In genomic region chr11:31822556-31822955, GRCm38 (mm10) we compare ENCODE assay signal across 11 mouse cellular contexts. TPM values are rescaled to one million over a fixed set of nuclear protein-coding genes. Genes with fewer than 3 reads are reported as not detected.
A peak's percentile ranks its signal among the peaks of the same experiment; 100 is the strongest.
DNase-seq lines count a peak whose midpoint lies in the region; ATAC-seq and TF ChIP-seq lines count a peak whose summit lies in the region.
"Had no signal": no experiment of that assay in that cellular context is flagged by ENCODE, and none has a peak within 500 bp of the region (broad histone marks: within the 10 kb centered on the region; RNA-seq: fewer than 3 reads in every experiment).

No protein-coding gene starts in this region.

- H3K4me3 ChIP-seq in gastrocnemius, adult 2 months = no peak overlapping the region
- H3K4me3 ChIP-seq in liver, embryonic 15.5 days (replicated peaks) = no peak overlapping the region
- no peak overlapping the region for H3K4me3 ChIP-seq in liver, embryonic 11.5 days (ENCODE audit: low read depth, low read length)
- no peak overlapping the region for H3K4me3 ChIP-seq in macrophage (ENCODE audit: inconsistent target)
- no peak overlapping the region for H3K4me3 ChIP-seq in forebrain, embryonic 11.5 days (ENCODE audit: low read depth, low read length)
- H3K4me3 ChIP-seq: forebrain, embryonic 13.5 days; limb, embryonic 12.5 days had no signal

- H3K27ac ChIP-seq in gastrocnemius, adult 2 months = peak overlapping the region; percentile 90
- no peak overlapping the region; the same call in 1 of the 2 replicates for H3K27ac ChIP-seq in liver, embryonic 15.5 days (replicated peaks)
- H3K27ac ChIP-seq in liver, embryonic 11.5 days (ENCODE audit: low read depth, low read length) = no peak overlapping the region
- peak overlapping the region; percentile 61 for H3K27ac ChIP-seq in macrophage
- H3K27ac ChIP-seq in forebrain, embryonic 11.5 days (ENCODE audit: low read depth, low read length) = no peak overlapping the region
- H3K27ac ChIP-seq: forebrain, embryonic 13.5 days; limb, embryonic 12.5 days had no signal

- ATAC-seq in liver, embryonic 15.5 days (ENCODE audit: insufficient read depth) = no peak
- ATAC-seq in liver, embryonic 11.5 days (replicated peaks; ENCODE audit: low FRiP score) = no peak
- ATAC-seq in forebrain, embryonic 11.5 days (replicated peaks; ENCODE audit: low FRiP score) = no peak
- ATAC-seq: CD4-positive, CD25-positive, alpha-beta regulatory T cell, adult 4 months; forebrain, embryonic 13.5 days had no signal

- DNase-seq in gastrocnemius, adult 2 months = peak; percentile 72
- no peak for DNase-seq in gastrocnemius, postnatal 4 days (ENCODE audit: low spot score in 2 of 2)
- DNase-seq in liver, embryonic 11.5 days (ENCODE audit: low spot score) = no peak
- peak; percentile 63 for DNase-seq in adrenal gland, postnatal 10 days
- DNase-seq in forebrain, embryonic 11.5 days (ENCODE audit: low spot score) = no peak
- no peak for DNase-seq in embryo, embryonic 10.5 days (ENCODE audit: low spot score)

- no peak overlapping the region for H3K4me2 ChIP-seq in liver, embryonic 15.5 days
- no peak overlapping the region for H3K4me2 ChIP-seq in liver, embryonic 11.5 days
- H3K4me2 ChIP-seq in forebrain, embryonic 11.5 days (ENCODE audit: low read depth, low read length, severe bottlenecking) = no peak overlapping the region
- H3K4me2 ChIP-seq: forebrain, embryonic 13.5 days; limb, embryonic 12.5 days had no signal

- peaks cover 73% of the 10 kb centered on the region for H3K4me1 ChIP-seq in liver, embryonic 15.5 days (replicated peaks)
- H3K4me1 ChIP-seq in liver, embryonic 11.5 days (replicated peaks; ENCODE audit: control insufficient read depth, insufficient read depth, low read length) = peaks cover 24% of the 10 kb centered on the region
- no peaks in the 10 kb centered on the region for H3K4me1 ChIP-seq in forebrain, embryonic 11.5 days (replicated peaks; ENCODE audit: control insufficient read depth, insufficient read depth, low read length)

- 0 out of 2 replicates have a peak overlapping the region, but pooled peaks have one; percentile 10 for H3K9ac ChIP-seq in liver, embryonic 15.5 days
- H3K9ac ChIP-seq in liver, embryonic 11.5 days (ENCODE audit: low read depth, low read length) = no peak overlapping the region
- H3K9ac ChIP-seq in forebrain, embryonic 11.5 days (ENCODE audit: low read length) = no peak overlapping the region
- H3K9ac ChIP-seq: forebrain, embryonic 13.5 days; limb, embryonic 12.5 days had no signal

- H3K9me3 ChIP-seq in liver, embryonic 15.5 days (replicated peaks) = no peaks in the 10 kb centered on the region
- H3K9me3 ChIP-seq in liver, embryonic 11.5 days (ENCODE audit: control insufficient read depth, low read length) = no peaks in the 10 kb centered on the region
- H3K9me3 ChIP-seq in forebrain, embryonic 11.5 days (ENCODE audit: control insufficient read depth, low read length) = no peaks in the 10 kb centered on the region
- H3K9me3 ChIP-seq: forebrain, embryonic 13.5 days; limb, embryonic 12.5 days had no signal

- H3K27me3 ChIP-seq in liver, embryonic 15.5 days = no peaks in the 10 kb centered on the region
- no peaks in the 10 kb centered on the region for H3K27me3 ChIP-seq in liver, embryonic 11.5 days (replicated peaks; ENCODE audit: control insufficient read depth, insufficient read depth, low read length)
- no peaks in the 10 kb centered on the region for H3K27me3 ChIP-seq in forebrain, embryonic 11.5 days (ENCODE audit: control insufficient read depth, insufficient read depth, low read length)
- H3K27me3 ChIP-seq: forebrain, embryonic 13.5 days; limb, embryonic 12.5 days had no signal

- 76% methylated on average over 9 of the region's 9 CpGs for WGBS in liver, embryonic 15.5 days (ENCODE audit: insufficient replicate concordance)
- 80% methylated on average over 9 of the region's 9 CpGs for WGBS in liver, embryonic 11.5 days
- WGBS in macrophage (ENCODE audit: missing documents) = 86% methylated on average over 9 of the region's 9 CpGs
- 92% methylated on average over 9 of the region's 9 CpGs for WGBS in forebrain, embryonic 11.5 days

- H3K79me2 ChIP-seq in macrophage (ENCODE audit: inconsistent target) = no peaks in the 10 kb centered on the region

- no peak for TF ChIP-seq CTCF in gastrocnemius, adult 2 months (IDR thresholded peaks at IDR 0.05)

- intact Hi-C loops in gastrocnemius, adult 2 months (cut with DNase I) = no loop called here

- H3K36me3 ChIP-seq in liver, embryonic 15.5 days (replicated peaks) = no peaks in the 10 kb centered on the region
- H3K36me3 ChIP-seq in liver, embryonic 11.5 days (ENCODE audit: control insufficient read depth, insufficient read depth, low read length) = no peaks in the 10 kb centered on the region
- H3K36me3 ChIP-seq in macrophage (ENCODE audit: inconsistent target) = no peaks in the 10 kb centered on the region
- H3K36me3 ChIP-seq in forebrain, embryonic 11.5 days (ENCODE audit: control insufficient read depth, insufficient read depth, low read length) = no peaks in the 10 kb centered on the region
- H3K36me3 ChIP-seq: limb, embryonic 12.5 days had no signal

RNA-seq across cellular contexts. Expression of gene Cpeb4, which starts 49.5 kb away (rescaled TPM):
- 100 to 1,000 TPM in 1 of 2 experiments, 10 to 100 TPM in 1; 95.0 to 120 TPM for total RNA-seq in gastrocnemius, adult 2 months (2021)
- total RNA-seq in gastrocnemius, postnatal 4 days (2021) = 10 to 100 TPM; 69.5 to 76.1 TPM
- 19.0 and 19.1 TPM in 2 replicates for polyA plus RNA-seq in liver, embryonic 15.5 days (2015; fragmentation: Nextera tagmentation; extraction: Ambion mirVana)
- 14.4 and 15.8 TPM in 2 replicates for polyA plus RNA-seq in liver, embryonic 11.5 days (2014; fragmentation: Nextera tagmentation; extraction: Ambion mirVana)
- 100 to 1,000 TPM in 1 of 2 experiments, 10 to 100 TPM in 1; 66.9 to 133 TPM for total RNA-seq in adrenal gland, postnatal 10 days (2021)
- total RNA-seq in macrophage (2018; cell fraction: chromatin; rRNA removed) = 100 to 1,000 TPM; 226 to 637 (median 363) TPM
- 100 to 1,000 TPM in 22 of 26 experiments, 10 to 100 TPM in 4; 88.7 to 350 (median 158) TPM for total RNA-seq in macrophage (2018; cell fraction: cytosol; rRNA removed)
- total RNA-seq in macrophage (2018; cell fraction: nucleus; rRNA removed) = 100 to 1,000 TPM; 168 to 626 (median 424) TPM
- 64.0 to 87.9 TPM (median 68.8 TPM) in 3 replicates for polyA plus RNA-seq in macrophage (2018)
- polyA plus RNA-seq in forebrain, embryonic 11.5 days (2014; fragmentation: Nextera tagmentation; extraction: Ambion mirVana) = 8.7 and 10.2 TPM in 2 replicates

Comparison
In these comparisons a context has a peak if more than half of its experiments do, and no peak if none do; other contexts are left out.
1. DNase-seq: peak in gastrocnemius, adult 2 months (single experiment) and adrenal gland, postnatal 10 days (single experiment); none in gastrocnemius, postnatal 4 days (0 of 2), liver, embryonic 11.5 days (single experiment), forebrain, embryonic 11.5 days (single experiment) and embryo, embryonic 10.5 days (single experiment).
2. H3K27ac ChIP-seq: peak in gastrocnemius, adult 2 months (single experiment) and macrophage (single experiment); none in liver, embryonic 15.5 days (single experiment), liver, embryonic 11.5 days (single experiment) and forebrain, embryonic 11.5 days (single experiment).